In the genomic region with DNA sequence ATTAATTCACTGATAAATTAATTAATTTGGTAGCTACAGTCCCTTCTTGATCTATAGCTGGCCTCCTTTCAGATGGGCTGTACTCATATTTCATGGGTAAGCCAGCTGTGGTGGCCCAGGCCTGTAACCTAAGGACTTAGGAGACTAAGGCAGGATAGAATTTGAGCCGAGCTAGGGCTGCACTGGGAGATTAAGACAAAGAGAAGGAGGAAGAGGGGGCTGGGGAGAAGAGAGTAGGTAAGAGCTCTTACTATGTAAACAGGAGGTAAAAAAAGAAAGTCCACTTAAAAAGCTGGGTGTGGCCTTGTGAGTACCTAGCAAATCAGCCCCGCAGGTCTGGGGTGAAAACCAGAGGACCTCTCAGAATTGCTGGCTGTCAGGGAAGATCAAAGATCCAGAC, we compare ENCODE assay signal across 13 mouse cellular contexts. TPM values are rescaled to one million over a fixed set of nuclear protein-coding genes. Genes with fewer than 3 reads are reported as not detected.
DNase-seq lines count a peak whose midpoint lies in the region; ATAC-seq and TF ChIP-seq lines count a peak whose summit lies in the region.
"Had no signal": no experiment of that assay in that cellular context is flagged by ENCODE, and none has a peak within 500 bp of the region (broad histone marks: within the 10 kb centered on the region; RNA-seq: fewer than 3 reads in every experiment).

No protein-coding gene starts in this region.

- H3K4me1 ChIP-seq in kidney, postnatal 0 days (replicated peaks; ENCODE audit: insufficient read depth, low read length), result 0 out of 2 replicates have a peak, but pooled peaks cover 13% of the 10 kb centered on the region
- peaks cover 6% of the 10 kb centered on the region; the same call in 1 of the 2 replicates for H3K4me1 ChIP-seq in limb, embryonic 13.5 days
- H3K4me1 ChIP-seq: neural tube, embryonic 15.5 days had no signal

- DNase-seq in CD4-positive, CD25-positive, alpha-beta regulatory T cell, adult 2 months (ENCODE audit: low read depth, low spot score), result peak; percentile 20
- DNase-seq in kidney, postnatal 0 days (ENCODE audit: low spot score), result peak; percentile 84
- no peak for DNase-seq in kidney, postnatal 14 days
- DNase-seq in R1 (ENCODE audit: low read depth, low spot score), result peak; percentile 39
- no peak for DNase-seq in layer of hippocampus, postnatal 14 days (ENCODE audit: low spot score in 2 of 2)
- DNase-seq in right cerebral cortex, adult 18-20 months, result no peak
- DNase-seq: adrenal gland, adult 2 months; cerebellum, postnatal 25 days; right cerebral cortex, postnatal 14 days had no signal

- no peak overlapping the region for H3K4me3 ChIP-seq in kidney, postnatal 0 days (replicated peaks; ENCODE audit: low read depth, low read length)
- H3K4me3 ChIP-seq in limb, embryonic 13.5 days, result no peak overlapping the region
- H3K4me3 ChIP-seq: neural tube, embryonic 15.5 days had no signal

- no peak overlapping the region for H3K9ac ChIP-seq in kidney, postnatal 0 days (ENCODE audit: low read depth, low read length)
- H3K9ac ChIP-seq in limb, embryonic 13.5 days, result peak overlapping the region; percentile 25; the same call in 1 of the 2 replicates
- H3K9ac ChIP-seq: neural tube, embryonic 15.5 days had no signal

- ATAC-seq in CD4-positive, CD25-positive, alpha-beta regulatory T cell, adult 4 months, result no peak
- ATAC-seq in kidney, postnatal 0 days (replicated peaks; ENCODE audit: low FRiP score, low read depth), result peak; percentile 75
- no peak for ATAC-seq in limb, embryonic 13.5 days (ENCODE audit: low FRiP score, low read depth)

- H3K27me3 ChIP-seq in kidney, postnatal 0 days (ENCODE audit: insufficient read depth, low read length), result no peaks in the 10 kb centered on the region
- H3K27me3 ChIP-seq in limb, embryonic 13.5 days, result no peaks in the 10 kb centered on the region
- H3K27me3 ChIP-seq: neural tube, embryonic 15.5 days had no signal

- no peak overlapping the region for H3K27ac ChIP-seq in kidney, postnatal 0 days
- no peak overlapping the region for H3K27ac ChIP-seq in limb, embryonic 13.5 days
- H3K27ac ChIP-seq: macrophage; neural tube, embryonic 15.5 days had no signal

- no peaks in the 10 kb centered on the region for H3K36me3 ChIP-seq in kidney, postnatal 0 days (ENCODE audit: insufficient read depth, low read length)
- H3K36me3 ChIP-seq in limb, embryonic 13.5 days, result no peaks in the 10 kb centered on the region
- H3K36me3 ChIP-seq: neural tube, embryonic 15.5 days had no signal

- H3K4me2 ChIP-seq in kidney, postnatal 0 days (ENCODE audit: low read length), result no peak overlapping the region
- H3K4me2 ChIP-seq in limb, embryonic 13.5 days (replicated peaks), result no peak overlapping the region
- H3K4me2 ChIP-seq: neural tube, embryonic 15.5 days had no signal

- TF ChIP-seq CTCF in kidney, postnatal 0 days (IDR thresholded peaks at IDR 0.05; ENCODE audit: low read depth), result no peak

- H3K9me3 ChIP-seq in kidney, postnatal 0 days (replicated peaks; ENCODE audit: low read length), result no peaks in the 10 kb centered on the region
- no peaks in the 10 kb centered on the region for H3K9me3 ChIP-seq in limb, embryonic 13.5 days
- H3K9me3 ChIP-seq: neural tube, embryonic 15.5 days had no signal

- 37% methylated on average over 2 of the region's 2 CpGs for WGBS in kidney, postnatal 0 days
- WGBS in limb, embryonic 13.5 days, result 13% methylated on average over 2 of the region's 2 CpGs

RNA-seq across cellular contexts. Expression of a gene that starts 9.3 kb away (rescaled TPM):
- polyA plus RNA-seq in CD4-positive, CD25-positive, alpha-beta regulatory T cell, adult 4 months (2017; shearing (Covaris generic)), result 100 to 1,000 TPM in 1 of 2 experiments, 10 to 100 TPM in 1; 96.3 to 125 TPM
- polyA plus RNA-seq in kidney, postnatal 0 days (2015; fragmentation: Nextera tagmentation; extraction: Ambion mirVana), result 145 and 157 TPM in 2 replicates
- polyA plus RNA-seq in limb, embryonic 13.5 days (2015; fragmentation: Nextera tagmentation; extraction: Ambion mirVana), result 207 and 209 TPM in 2 replicates
- total RNA-seq in layer of hippocampus, postnatal 14 days (2021), result 100 to 1,000 TPM; 228 TPM

Comparison
In these comparisons a context has a peak if more than half of its experiments do, and no peak if none do; other contexts are left out.
1. DNase-seq: peak in CD4-positive, CD25-positive, alpha-beta regulatory T cell, adult 2 months (single experiment), kidney, postnatal 0 days (single experiment) and R1 (single experiment); none in kidney, postnatal 14 days (single experiment), layer of hippocampus, postnatal 14 days (0 of 2) and right cerebral cortex, adult 18-20 months (single experiment).